Mouse (Mus musculus): ENCODE measurements at regions not wholly inside any gene's neighbourhood (a gene's known extent, or its start where the extent isn't known, plus 50 kb on each side); places are given as distances from the start of the nearest gene placed in this dataset.

- DNase-seq (ENCODE audit: low read depth, low spot score), result no peak
These were observed 172.5 kb downstream of the Tacr3 start for GRCm38 (mm10) chr3:135001270-135001669.

- DNase-seq (ENCODE audit: low read depth, low spot score), result peak; percentile 5
These were observed 187.0 kb downstream of the Tacr3 start for GRCm38 (mm10) chr3:135015784-135016183.

- no peak for DNase-seq (ENCODE audit: low read depth, low spot score)
These were observed 188.0 kb upstream of the Cenpe start for GRCm38 (mm10) chr3:135024366-135024765.

- DNase-seq (ENCODE audit: low read depth, low spot score), result no peak
These were observed 187.5 kb upstream of the Cenpe start for GRCm38 (mm10) chr3:135024799-135025198.

- no peak for DNase-seq (ENCODE audit: low read depth, low spot score)
These were observed 179.9 kb upstream of the Cenpe start for GRCm38 (mm10) chr3:135032483-135032882.

- DNase-seq (ENCODE audit: low read depth, low spot score), result no peak
These were observed 175.0 kb upstream of the Cenpe start for GRCm38 (mm10) chr3:135037383-135037782.

GRCm38 (mm10) chr3:135042195-135042594 is 170.1 kb upstream of the Cenpe start:
- no peak for DNase-seq (ENCODE audit: low read depth, low spot score)

GRCm38 (mm10) chr3:135045769-135046277 is 166.5 kb upstream of the Cenpe start:
- DNase-seq (ENCODE audit: low read depth, low spot score), result no peak

GRCm38 (mm10) chr3:135091487-135091886 is 120.8 kb upstream of the Cenpe start:
- no peak for DNase-seq (ENCODE audit: low read depth, low spot score)

GRCm38 (mm10) chr3:135100901-135101586 is 111.3 kb upstream of the Cenpe start:
- DNase-seq (ENCODE audit: low read depth, low spot score), result peak; percentile 46

Data from brain, adult 2 months (tissue).